Mouse (Mus musculus) CH12.LX (cell line): ENCODE data around the gene Tyrp1. TPM values are rescaled to one million over a fixed set of nuclear protein-coding genes. Genes with fewer than 3 reads are reported as not detected.

Experiments used
- DNase-seq: peaks from one replicate; pipeline ENCODE4 v3.0.0-alpha.2; 2013; ENCODE audit errors: extremely low read depth
- H3K27ac ChIP-seq: 2 replicates; pipeline ENCODE4 v1.5.1; 2012; ENCODE audit warnings: low read depth, mild to moderate bottlenecking, control low read depth, moderate library complexity; ENCODE audit not compliant: insufficient read depth
- H3K27me3 ChIP-seq: replicated peaks from 2 replicates; pipeline ENCODE3; 2012; ENCODE audit warnings: inconsistent platforms
- H3K36me3 ChIP-seq, 2 experiments: replicated peaks in 1 of 2; 2 replicates each; pipeline versions ENCODE3 to v1.6.1; 2012; ENCODE audit warnings: inconsistent platforms in 1 of 2, low read length in 1 of 2, mild to moderate bottlenecking in 1 of 2, mixed read lengths in 1 of 2, moderate library complexity in 1 of 2; ENCODE audit not compliant: control insufficient read depth in 1 of 2, insufficient read depth in 1 of 2
- H3K4me1 ChIP-seq, 2 experiments: 2 replicates each; pipeline ENCODE4 v1.6.1; 2012; ENCODE audit warnings: inconsistent platforms in 1 of 2, moderate library complexity in 1 of 2; ENCODE audit not compliant: insufficient read depth in 2 of 2, control insufficient read depth in 1 of 2
- H3K4me2 ChIP-seq: 2 replicates; pipeline ENCODE4 v1.6.1; 2012; ENCODE audit warnings: low read depth, mild to moderate bottlenecking, control low read depth; ENCODE audit not compliant: poor library complexity, insufficient read depth, severe bottlenecking
- H3K4me3 ChIP-seq, 3 experiments: fragments of 150-350 bp in 1 of 3; sonication (generic) in 1 of 3; replicated peaks in 1 of 3; 2 replicates each; pipeline versions ENCODE3 to v1.5.1; 2011 to 2012; ENCODE audit warnings: low read depth in 2 of 3, low read length in 2 of 3, mild to moderate bottlenecking in 2 of 3, moderate library complexity in 2 of 3, control low read depth in 1 of 3, improper control_type of control experiment in 1 of 3, inconsistent platforms in 1 of 3, mixed read lengths in 1 of 3; ENCODE audit not compliant: poor library complexity in 1 of 3
- H3K79me2 ChIP-seq: replicated peaks from 2 replicates; pipeline ENCODE4 v1.6.1; 2012; ENCODE audit warnings: mild to moderate bottlenecking, moderate library complexity; ENCODE audit not compliant: control insufficient read depth, poor library complexity, insufficient read depth, severe bottlenecking; ENCODE audit errors: extremely low read depth
- H3K9ac ChIP-seq: 2 replicates; pipeline ENCODE4 v1.6.1; 2012; ENCODE audit warnings: low read depth, mild to moderate bottlenecking, control low read depth, moderate library complexity; ENCODE audit not compliant: insufficient read depth
- H3K9me3 ChIP-seq: replicated peaks from 2 replicates; pipeline ENCODE3; 2012; ENCODE audit warnings: low read length, inconsistent platforms, mixed read lengths
- BHLHE40 ChIP-seq: IDR thresholded peaks from 2 replicates; pipeline ENCODE4 v1.6.1; 2011; ENCODE audit warnings: mild to moderate bottlenecking, low read depth, low read length, improper control_type of control experiment
- CHD1 ChIP-seq: IDR thresholded peaks from 2 replicates; pipeline ENCODE4 v1.6.1; 2012; ENCODE audit warnings: low read depth, low read length, improper control_type of control experiment, inconsistent platforms
- CHD2 ChIP-seq: IDR thresholded peaks from 2 replicates; pipeline ENCODE4 v1.6.1; 2011; ENCODE audit warnings: low read length, improper control_type of control experiment
- CTCF ChIP-seq, 2 experiments: IDR thresholded peaks in 1 of 2; conservative IDR thresholded peaks in 1 of 2; 2 replicates each; pipeline ENCODE4 v1.5.1; 2011 to 2012; ENCODE audit warnings: low read depth in 2 of 2, low read length in 2 of 2, improper control_type of control experiment in 1 of 2, inconsistent platforms in 1 of 2, mild to moderate bottlenecking in 1 of 2, moderate library complexity in 1 of 2
- ELF1 ChIP-seq: IDR thresholded peaks from 2 replicates; pipeline ENCODE4 v1.6.1; 2014; ENCODE audit warnings: low read depth, mild to moderate bottlenecking, inconsistent platforms, low read length, improper control_type of control experiment
- ETS1 ChIP-seq: conservative IDR thresholded peaks from 2 replicates; pipeline ENCODE4 v1.6.1; 2012; ENCODE audit warnings: low read depth, mild to moderate bottlenecking, inconsistent platforms, low read length, improper control_type of control experiment, moderate library complexity
- GABPA ChIP-seq: IDR thresholded peaks from 2 replicates; pipeline ENCODE4 v1.6.1; 2012; ENCODE audit warnings: low read depth, low read length, improper control_type of control experiment, inconsistent platforms; ENCODE audit not compliant: insufficient replicate concordance
- JUND ChIP-seq: conservative IDR thresholded peaks from 2 replicates; pipeline ENCODE4 v1.6.1; 2011; ENCODE audit warnings: low read depth, low read length, improper control_type of control experiment
- KAT2A ChIP-seq: IDR thresholded peaks from 2 replicates; pipeline ENCODE4 v1.6.1; 2012; ENCODE audit warnings: low read length, improper control_type of control experiment, inconsistent platforms; ENCODE audit not compliant: insufficient replicate concordance
- MAZ ChIP-seq: IDR thresholded peaks from 2 replicates; pipeline ENCODE4 v1.6.1; 2012; ENCODE audit warnings: low read depth, mild to moderate bottlenecking, inconsistent platforms, low read length, improper control_type of control experiment, moderate library complexity
- MEF2A ChIP-seq: IDR thresholded peaks from 2 replicates; pipeline ENCODE4 v1.6.1; 2014; ENCODE audit warnings: low read depth, mild to moderate bottlenecking, inconsistent platforms, low read length, improper control_type of control experiment, borderline replicate concordance
- MXI1 ChIP-seq: IDR thresholded peaks from 2 replicates; pipeline ENCODE4 v1.6.1; 2011; ENCODE audit warnings: mild to moderate bottlenecking, low read depth, low read length, improper control_type of control experiment
- MYC ChIP-seq: IDR thresholded peaks from 2 replicates; pipeline ENCODE4 v1.6.1; 2011; ENCODE audit warnings: low read depth, mild to moderate bottlenecking, improper control_type of control experiment, low read length
- NELFE ChIP-seq: IDR thresholded peaks from 2 replicates; pipeline ENCODE4 v1.6.1; 2011; ENCODE audit warnings: low read depth, low read length, improper control_type of control experiment
- NRF1 ChIP-seq: IDR thresholded peaks from 2 replicates; pipeline ENCODE4 v1.6.1; 2014; ENCODE audit warnings: low read depth, mild to moderate bottlenecking, inconsistent platforms, low read length, improper control_type of control experiment, moderate library complexity
- PAX5 ChIP-seq: IDR thresholded peaks from 2 replicates; pipeline ENCODE4 v1.6.1; 2012; ENCODE audit warnings: low read length, inconsistent platforms, mixed read lengths
- POLR2AphosphoS2 ChIP-seq: IDR thresholded peaks from 2 replicates; pipeline ENCODE4 v1.6.1; 2011; ENCODE audit warnings: low read depth, low read length, improper control_type of control experiment
- RAD21 ChIP-seq: IDR thresholded peaks from 2 replicates; pipeline ENCODE4 v1.6.1; 2011; ENCODE audit warnings: low read depth, mild to moderate bottlenecking, low read length, improper control_type of control experiment, moderate library complexity
- RCOR1 ChIP-seq: conservative IDR thresholded peaks from 2 replicates; pipeline ENCODE4 v1.6.1; 2012; ENCODE audit warnings: low read depth, mild to moderate bottlenecking, inconsistent platforms, low read length, improper control_type of control experiment
- SIN3A ChIP-seq: IDR thresholded peaks from 2 replicates; pipeline ENCODE4 v1.6.1; 2012; ENCODE audit warnings: low read length, improper control_type of control experiment, inconsistent platforms
- TCF12 ChIP-seq: IDR thresholded peaks from 2 replicates; pipeline ENCODE4 v1.6.1; 2014; ENCODE audit warnings: low read depth, mild to moderate bottlenecking, inconsistent platforms, low read length, improper control_type of control experiment
- UBTF ChIP-seq: IDR thresholded peaks from 2 replicates; pipeline ENCODE4 v1.6.1; 2012; ENCODE audit warnings: low read depth, mild to moderate bottlenecking, inconsistent platforms, low read length, improper control_type of control experiment, moderate library complexity
- USF1 ChIP-seq: IDR thresholded peaks from 2 replicates; pipeline ENCODE4 v1.6.1; 2014; ENCODE audit warnings: low read depth, mild to moderate bottlenecking, inconsistent platforms, low read length, improper control_type of control experiment
- ZMIZ1 ChIP-seq: IDR thresholded peaks from 2 replicates; pipeline ENCODE4 v1.6.1; 2012; ENCODE audit warnings: low read depth, mild to moderate bottlenecking, inconsistent platforms, low read length, improper control_type of control experiment
- dilution Hi-C: fragments of 300-500 bp; cut with MboI; formaldehyde crosslinking; loops from 2 replicates; pipeline ENCODE4 v1.14.3; 2020; ENCODE audit warnings: low sequenced_read_pairs; ENCODE audit not compliant: extremely low pct_unique_long_range_greater_than_20kb, extremely low pct_ligation_motif_present
- in situ Hi-C: fragments of 300-500 bp; cut with MboI; formaldehyde crosslinking; loops from 3 replicates; pipeline ENCODE4 v1.14.3; 2019; ENCODE audit warnings: low sequenced_read_pairs, low pct_ligation_motif_present, low pct_unique_long_range_greater_than_20kb, mixed read lengths
- polyA plus RNA-seq: library from polyadenylated mRNA; unstranded; fragments of >175 nt; gene quantifications from 2 replicates; pipeline ENCODE4 v1.2.1, GENCODE M21; 2012; ENCODE audit warnings: low read depth; ENCODE audit not compliant: insufficient read length
- total RNA-seq, 2 experiments: library from RNA; depleted of rRNA; stranded (reverse); fragments of 300-350 nt in 1 of 2; fragments of >200 nt in 1 of 2; gene quantifications; 2 replicates each; pipeline ENCODE4 v1.2.3; 2012 to 2014

Tyrp1 gene
- total and polyA plus RNA-seq, 3 experiments: not detected

DNA sequence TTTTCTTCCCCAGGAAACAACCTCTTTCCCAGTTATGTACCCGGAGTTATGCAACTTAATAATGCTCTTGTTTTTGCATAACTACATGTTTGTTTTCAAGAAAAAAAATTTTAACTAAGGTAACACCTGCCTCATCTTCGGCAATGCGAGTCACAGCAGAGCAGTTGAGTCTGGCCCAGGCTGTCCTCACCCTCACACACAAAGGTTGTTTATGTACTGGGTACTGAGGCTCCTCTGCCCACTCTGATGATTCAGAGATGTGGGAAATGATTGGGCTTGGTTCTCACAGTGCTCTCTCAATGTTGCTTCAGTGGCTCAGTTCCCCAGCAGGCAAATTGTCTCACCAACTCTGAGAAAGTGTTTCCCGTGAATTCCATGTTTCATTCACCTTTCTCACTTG, 52.7 kb downstream of the Tyrp1 start:
- Histone ChIP-seq H3K9me3 (peaks cover 47% of the 10 kb centered on the region), H3K9ac (no peak overlapping the region), H3K4me1 (no peaks in the 10 kb centered on the region), H3K36me3 (no peaks in the 10 kb centered on the region), H3K79me2 (no peaks in the 10 kb centered on the region), H3K4me2 (no peak overlapping the region), H3K27me3 (no peaks in the 10 kb centered on the region), H3K27ac (no peak overlapping the region), H3K4me3 (no peak overlapping the region)
- no peak for TF ChIP-seq ZMIZ1
- no peak for TF ChIP-seq ETS1
- TF ChIP-seq ELF1: no peak
- no peak for TF ChIP-seq JUND
- TF ChIP-seq NRF1: no peak
- TF ChIP-seq RCOR1: no peak
- TF ChIP-seq BHLHE40: no peak
- TF ChIP-seq RAD21: no peak
- no peak for TF ChIP-seq GABPA
- TF ChIP-seq MEF2A: no peak
- no peak for TF ChIP-seq CHD2
- TF ChIP-seq NELFE: no peak
- no peak for TF ChIP-seq TCF12
- TF ChIP-seq SIN3A: no peak
- no peak for TF ChIP-seq CTCF (conservative IDR thresholded peaks at IDR 0.05 in 1 of 2, IDR thresholded peaks at IDR 0.05 in 1 of 2; ENCODE audit: low read depth in 2 of 2, low read length in 2 of 2)
- no peak for TF ChIP-seq CHD1
- no peak for TF ChIP-seq MXI1
- TF ChIP-seq KAT2A: no peak
- no peak for TF ChIP-seq PAX5
- TF ChIP-seq MYC: no peak
- dilution Hi-C loops (no loop called here), in situ Hi-C loops (no loop called here)
- DNase-seq: no peak

DNA sequence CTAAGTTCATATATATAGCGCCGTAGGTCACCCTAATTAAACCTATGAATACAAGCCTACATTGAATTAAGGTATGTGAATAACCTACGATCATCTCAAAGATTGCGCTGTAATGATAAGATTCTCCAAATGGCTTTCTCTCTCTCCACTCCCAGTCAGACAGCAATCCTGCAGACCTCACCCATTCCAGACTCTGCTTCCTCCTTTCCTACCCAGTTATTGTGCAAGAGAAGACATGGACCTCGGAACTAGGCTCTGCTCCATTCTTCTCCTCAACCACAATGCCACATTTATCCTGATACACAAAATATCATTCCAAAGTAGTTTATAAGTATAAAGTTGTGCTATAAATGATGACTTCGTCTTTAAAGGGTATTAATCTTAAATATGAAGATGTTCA, 57.1 kb downstream of the Tyrp1 start:
- TF ChIP-seq POLR2AphosphoS2 (no peak), UBTF (no peak), JUND (no peak), USF1 (no peak), ELF1 (no peak), MAZ (no peak), BHLHE40 (no peak)
- Histone ChIP-seq H3K9me3 (peaks cover 48% of the 10 kb centered on the region), H3K9ac (no peak overlapping the region), H3K27me3 (no peaks in the 10 kb centered on the region), H3K4me3 (no peak overlapping the region), H3K27ac (no peak overlapping the region), H3K4me2 (no peak overlapping the region), H3K79me2 (no peaks in the 10 kb centered on the region), H3K4me1 (no peaks in the 10 kb centered on the region), H3K36me3 (no peaks in the 10 kb centered on the region)
- dilution Hi-C loops (no loop called here), in situ Hi-C loops (no loop called here)
- DNase-seq: no peak
